Mouse (Mus musculus) cerebellum, adult 8-10 months (tissue): ENCODE measurements around the gene Atoh8.

ENCODE experiments used
- DNase-seq: peaks from one replicate; pipeline ENCODE4 v3.0.0; 2022

The Atoh8 gene

GRCm38 (mm10) chr6:72235098-72235806, at the start of gene Atoh8:
Gene Atoh8, minus strand, starts transcription at chr6:72235577.
- peak; percentile 62 for DNase-seq

DNA sequence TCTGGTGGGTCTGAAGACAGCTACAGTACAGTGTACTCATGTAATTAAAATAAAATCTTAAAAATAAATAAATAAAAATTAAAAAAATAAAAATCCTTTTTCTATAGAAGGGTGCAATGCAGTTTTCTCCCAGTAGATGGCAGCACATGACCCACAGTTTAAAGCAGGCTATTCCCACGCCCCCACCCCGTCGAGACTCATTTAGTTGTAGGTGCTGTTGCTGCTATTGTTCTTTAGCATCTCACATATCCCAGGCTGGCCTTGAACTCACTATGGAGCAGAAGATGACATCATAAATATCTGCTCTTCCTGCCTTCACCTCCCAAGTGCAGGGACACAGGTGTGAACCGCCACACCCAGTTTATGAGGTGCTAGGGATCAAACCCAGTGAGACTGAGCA, 48.5 kb upstream of the Atoh8 start:
- DNase-seq, result peak; percentile 35

DNA sequence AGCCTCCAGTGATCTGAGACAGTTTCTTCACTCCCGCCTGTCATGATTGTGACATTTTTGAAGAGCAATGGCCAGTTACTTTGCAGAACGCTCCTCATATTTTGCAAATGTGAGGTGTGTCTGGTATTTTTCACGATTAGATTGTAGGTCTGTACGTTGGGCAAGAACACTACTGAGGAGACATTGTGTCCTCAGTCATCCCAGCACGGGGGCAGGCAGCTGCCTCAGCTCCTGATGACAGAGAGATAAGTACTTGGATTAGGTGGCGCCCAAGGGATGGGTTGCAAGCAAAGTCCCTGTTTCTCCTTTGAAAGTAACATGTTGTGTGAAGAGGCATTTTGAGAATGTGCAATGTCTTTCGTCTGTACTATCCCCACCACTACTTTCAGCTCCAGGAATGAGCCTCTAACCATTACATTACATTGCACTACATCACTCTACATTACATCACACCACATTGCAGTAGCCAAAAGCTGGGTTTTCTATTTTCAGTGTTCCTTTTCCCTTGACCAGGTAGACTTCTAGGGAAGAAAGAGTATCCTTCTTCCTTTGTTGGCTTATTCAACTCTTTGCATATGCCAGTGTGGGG, 45.1 kb upstream of the Atoh8 start:
- no peak for DNase-seq

- DNase-seq, result no peak
Observed at GRCm38 (mm10) chr6:72279505-72279904, 44.1 kb upstream of the Atoh8 start.

DNA sequence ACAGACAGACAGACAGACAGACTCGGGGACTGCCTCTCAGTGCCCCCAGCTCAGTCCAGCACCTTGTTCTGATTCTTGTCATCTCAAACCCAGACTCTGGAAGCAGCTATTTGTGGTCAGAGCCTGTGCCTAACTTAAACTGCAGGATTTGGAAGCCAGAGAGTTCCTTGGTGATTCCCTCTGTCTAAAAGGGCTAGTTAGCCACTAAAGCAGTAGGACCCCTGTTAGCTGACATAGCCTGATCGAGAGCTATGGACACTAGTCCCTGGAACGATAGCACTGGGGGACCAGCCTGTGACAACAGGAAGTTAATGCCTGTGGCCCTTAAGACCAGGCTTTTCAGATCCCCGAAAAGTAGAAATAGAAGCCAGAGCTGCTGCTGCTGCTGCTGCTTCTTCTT, 43.5 kb upstream of the Atoh8 start:
- no peak for DNase-seq

DNA sequence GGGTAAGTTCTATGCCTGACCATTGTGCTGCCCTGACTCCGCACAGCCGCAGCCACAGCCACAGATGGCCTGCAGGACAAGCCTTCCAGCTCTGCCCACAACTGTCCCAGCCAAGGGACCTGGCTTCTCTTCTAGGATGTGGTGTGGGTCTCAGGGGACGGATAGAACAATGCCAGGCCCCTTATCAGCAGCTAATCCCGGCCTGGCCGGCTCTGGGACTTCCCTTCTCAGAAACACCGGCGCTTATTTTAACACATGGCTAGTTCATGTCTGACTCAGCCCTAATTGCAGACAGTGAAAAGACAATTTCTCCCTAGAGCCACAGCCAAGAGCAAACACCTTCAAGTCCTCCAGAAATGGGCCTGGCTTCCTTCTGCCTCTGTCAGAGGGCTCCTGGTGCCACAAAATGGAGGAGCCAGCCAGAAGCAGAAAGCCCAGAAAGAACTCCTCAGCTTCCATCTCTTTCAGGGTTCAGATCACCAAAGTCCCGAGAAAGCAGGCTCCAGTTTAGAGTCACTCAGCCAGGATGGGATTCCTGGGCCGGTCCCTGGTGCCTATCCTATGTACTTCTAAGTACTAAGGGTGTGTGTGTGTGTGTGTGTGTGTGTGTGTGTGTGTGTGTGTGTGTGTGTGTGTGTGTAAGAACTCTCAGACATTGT, 42.3 kb upstream of the Atoh8 start:
- DNase-seq, result no peak

GRCm38 (mm10) chr6:72276972-72277441, 41.6 kb upstream of the Atoh8 start:
- no peak for DNase-seq

GRCm38 (mm10) chr6:72276141-72276540, 40.8 kb upstream of the Atoh8 start:
- no peak for DNase-seq

GRCm38 (mm10) chr6:72275527-72275926, 40.1 kb upstream of the Atoh8 start:
- no peak for DNase-seq

DNA sequence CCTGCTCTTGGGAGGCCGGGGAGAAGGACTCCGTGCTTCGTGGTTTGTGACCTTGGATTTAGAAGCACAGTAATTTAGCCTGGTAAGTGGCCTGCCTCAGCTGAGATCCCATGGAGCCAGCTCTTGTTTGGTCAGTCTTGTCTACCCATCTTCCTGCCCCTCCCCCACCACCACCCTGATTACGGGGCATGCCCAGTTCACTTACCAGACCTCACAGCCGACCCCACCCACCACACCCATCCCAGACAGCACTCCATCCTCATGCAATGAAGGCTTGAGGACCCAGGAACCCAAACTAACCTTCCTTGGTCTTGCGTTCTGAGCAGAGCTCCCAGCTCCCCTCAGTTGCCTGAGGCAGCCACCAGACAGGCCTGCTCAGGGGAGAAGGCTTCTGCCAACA, 37.8 kb upstream of the Atoh8 start:
- no peak for DNase-seq

GRCm38 (mm10) chr6:72272161-72272696, 36.9 kb upstream of the Atoh8 start:
- DNase-seq, result no peak

GRCm38 (mm10) chr6:72270952-72271519, 35.7 kb upstream of the Atoh8 start:
- DNase-seq, result peak; percentile 79

DNA sequence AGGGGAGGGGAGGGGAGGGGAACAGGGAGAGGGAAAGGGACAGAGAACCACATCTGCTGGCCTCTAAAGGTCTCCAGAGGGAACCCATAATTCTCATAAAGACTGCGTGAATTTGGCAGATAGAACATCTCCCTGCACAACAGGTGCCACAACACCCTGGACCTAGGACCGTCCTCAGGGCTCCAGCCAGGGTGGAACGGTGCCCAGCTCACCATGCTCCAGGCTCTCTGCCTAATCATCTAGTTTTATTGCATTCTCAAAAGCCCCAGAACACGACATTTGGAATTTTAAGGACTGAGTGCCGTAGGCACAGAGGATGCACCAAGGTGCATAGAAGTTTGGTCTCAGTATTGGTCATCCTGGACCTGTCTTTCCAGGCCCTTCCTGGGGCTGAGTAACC, 34.9 kb upstream of the Atoh8 start:
- no peak for DNase-seq

- DNase-seq, result no peak
Observed at GRCm38 (mm10) chr6:72268149-72268847, 32.9 kb upstream of the Atoh8 start.

DNA sequence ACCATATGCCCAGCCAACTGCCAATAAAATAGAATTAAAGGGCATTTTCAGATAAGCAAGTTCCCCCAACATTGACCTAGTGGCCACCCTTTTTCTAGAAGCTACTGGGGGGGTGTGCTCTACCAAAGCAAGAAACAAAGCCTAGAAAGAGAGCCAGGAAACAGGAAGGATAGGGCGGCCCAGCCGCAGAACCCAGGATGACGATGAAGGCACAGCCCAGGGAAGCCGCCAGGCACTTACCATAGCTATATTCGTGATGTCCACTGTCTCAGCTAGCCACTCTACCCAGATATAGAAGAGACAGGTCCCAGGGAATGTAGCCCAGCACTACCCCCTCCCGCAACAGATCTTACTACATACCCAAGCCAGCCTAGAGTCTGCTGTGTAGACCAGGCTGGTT, 30.3 kb upstream of the Atoh8 start:
- DNase-seq, result no peak

DNA sequence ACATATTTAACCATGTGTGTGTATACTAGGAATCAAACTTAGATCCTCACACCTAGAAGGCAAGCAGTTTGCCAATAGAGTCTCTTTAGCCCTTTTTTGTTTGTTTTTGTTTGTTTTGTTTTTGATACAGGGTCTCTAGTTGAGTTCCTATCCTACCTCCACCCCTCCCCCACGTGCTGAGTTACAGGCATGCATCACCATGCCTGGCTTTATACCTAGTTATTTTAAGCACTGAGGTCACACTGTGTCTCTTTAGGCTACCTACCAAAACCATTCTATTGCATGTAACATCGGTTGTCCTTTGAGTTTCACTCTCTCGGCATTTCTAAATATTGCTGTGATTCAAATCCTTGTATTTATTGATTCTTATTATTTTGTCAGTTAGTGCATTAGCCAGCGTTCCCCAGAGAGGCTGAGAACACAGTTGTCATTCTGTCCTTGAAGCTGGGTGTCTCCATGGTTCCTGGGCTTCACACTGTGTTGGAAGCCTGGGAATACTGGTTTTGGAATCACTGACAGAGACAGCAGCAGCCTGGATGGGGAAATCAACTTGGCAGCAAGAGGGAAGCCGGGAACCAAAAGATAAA, 28.4 kb upstream of the Atoh8 start:
- DNase-seq, result no peak

DNA sequence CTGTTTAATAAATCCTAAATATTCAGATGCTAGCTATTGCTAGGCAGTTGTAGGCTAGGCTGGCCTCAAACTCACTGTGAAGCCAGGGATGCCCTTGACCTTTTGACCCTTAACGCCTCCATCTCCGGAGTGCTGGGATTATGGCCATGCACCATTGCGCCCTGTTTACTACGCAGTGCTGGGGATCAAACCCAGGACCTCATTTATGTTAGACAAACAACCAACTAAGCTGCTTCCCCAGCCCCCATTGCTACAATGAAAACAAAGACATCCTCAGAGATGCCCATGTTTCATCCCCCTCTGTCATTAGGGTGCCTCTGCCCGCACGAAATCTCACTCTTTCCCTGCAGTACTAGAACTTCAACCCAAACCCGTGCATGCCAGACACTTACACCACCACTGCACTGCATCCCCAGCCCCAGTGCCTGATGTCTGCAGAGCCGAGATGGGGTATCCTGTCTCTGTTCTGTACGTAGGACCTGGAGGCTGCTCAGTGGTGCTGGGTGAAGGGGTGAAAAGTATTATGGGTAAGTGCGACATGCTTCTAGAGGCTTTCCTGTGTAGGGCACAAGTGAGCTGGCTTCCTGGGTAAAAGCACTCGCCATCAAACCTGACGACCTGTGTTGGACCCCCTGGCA, 26.4 kb upstream of the Atoh8 start:
- DNase-seq, result no peak

DNA sequence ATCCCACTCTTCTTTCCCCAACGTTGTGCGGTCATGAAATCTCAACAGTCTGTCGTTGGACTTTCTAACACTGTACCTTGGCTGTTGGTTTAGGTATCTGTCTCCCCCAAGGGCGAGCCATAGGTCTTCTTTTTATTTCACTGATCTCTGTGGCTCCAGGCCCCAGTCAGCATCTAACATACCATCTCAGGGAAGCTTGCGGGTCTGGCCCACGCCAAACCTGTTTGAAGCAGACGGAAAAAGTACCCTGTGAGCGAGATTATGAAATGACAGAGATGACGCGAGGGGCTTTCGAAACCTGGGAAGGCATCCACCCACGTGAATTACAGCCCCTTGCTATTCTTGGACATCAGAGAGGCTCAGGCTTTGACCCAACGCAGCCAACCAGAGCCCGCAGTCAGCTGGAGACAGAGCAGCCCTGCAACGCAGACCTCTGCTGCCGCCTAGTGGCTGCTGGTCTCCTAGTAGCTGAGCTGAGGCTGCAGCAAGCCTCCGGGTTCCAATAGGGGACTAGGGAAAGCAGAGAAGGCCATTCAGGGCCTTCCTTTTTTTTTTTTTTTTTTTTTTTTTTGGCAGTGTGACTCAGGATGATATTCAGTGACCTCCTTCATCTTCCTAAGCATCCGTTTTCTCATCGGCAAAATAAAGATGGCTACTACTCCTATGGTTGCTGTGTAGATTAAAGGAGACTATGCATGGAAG, 25.8 kb upstream of the Atoh8 start:
- peak; percentile 90 for DNase-seq

DNA sequence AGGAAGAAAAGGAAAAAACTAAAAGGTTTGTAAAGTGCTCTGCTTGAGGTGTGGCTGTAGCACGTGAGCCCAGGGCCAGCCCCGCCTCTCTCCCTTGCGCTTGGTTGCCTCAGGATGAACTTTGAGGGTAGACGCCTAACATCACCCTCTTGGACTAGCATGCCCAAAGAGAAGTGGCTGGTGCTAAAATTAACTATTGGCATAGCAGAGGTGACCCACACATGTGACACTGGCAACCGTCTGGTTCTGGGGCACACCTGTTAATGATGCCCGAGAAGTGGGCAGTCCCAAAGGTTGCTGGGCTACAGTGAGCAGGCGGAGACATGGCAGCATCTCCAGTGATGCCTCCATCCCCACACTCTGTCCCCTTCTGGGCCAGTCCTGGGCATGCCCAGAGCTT, 24.1 kb upstream of the Atoh8 start:
- no peak for DNase-seq

GRCm38 (mm10) chr6:72255294-72255693, 19.9 kb upstream of the Atoh8 start:
- DNase-seq, result peak; percentile 58

GRCm38 (mm10) chr6:72254588-72255075, 19.3 kb upstream of the Atoh8 start:
- no peak for DNase-seq
